8 mouse cellular contexts compared by ENCODE assay signal in genomic region chr1:127868300-127869261, GRCm38 (mm10). TPM values are rescaled to one million over a fixed set of nuclear protein-coding genes. Genes with fewer than 3 reads are reported as not detected.
DNase-seq lines count a peak whose midpoint lies in the region; ATAC-seq and TF ChIP-seq lines count a peak whose summit lies in the region.

Gene Rab3gap1 (plus strand): TSS chr1:127868773.

- H3K4me2 ChIP-seq in heart, embryonic 11.5 days = peak within 1 kb of the TSS; percentile 79
- peak within 1 kb of the TSS; percentile 61 for H3K4me2 ChIP-seq in kidney, embryonic 16.5 days (replicated peaks; ENCODE audit: low read depth, low read length)
- peak within 1 kb of the TSS; percentile 70 for H3K4me2 ChIP-seq in myocyte (ENCODE audit: low read depth)

- H3K9me3 ChIP-seq in heart, embryonic 11.5 days (replicated peaks; ENCODE audit: control insufficient read depth, low read length) = no peaks in the 10 kb centered on the region
- no peaks in the 10 kb centered on the region for H3K9me3 ChIP-seq in kidney, embryonic 16.5 days (ENCODE audit: low read length)

- no peaks in the 10 kb centered on the region for H3K4me1 ChIP-seq in heart, embryonic 11.5 days (ENCODE audit: control insufficient read depth, insufficient read depth, low read length)
- peaks cover 8% of the 10 kb centered on the region; the same call in 1 of the 2 replicates for H3K4me1 ChIP-seq in kidney, embryonic 16.5 days (ENCODE audit: insufficient read depth, low read length)
- no peaks in the 10 kb centered on the region for H3K4me1 ChIP-seq in liver, adult 2 months (ENCODE audit: control insufficient read depth, insufficient read depth, low read length)

- no peak for TF ChIP-seq CTCF in liver, adult 2 months (IDR thresholded peaks at IDR 0.05; ENCODE audit: low read depth, low read length)

- DNase-seq in B cell, adult 2 months = peak; percentile 94
- peak; percentile 95 for DNase-seq in brain, adult 2 months (ENCODE audit: low read depth, low spot score)
- DNase-seq in liver, adult 2 months (ENCODE audit: extremely low read depth, low read depth, low spot score) = peak; percentile 77
- DNase-seq in splenic B cell, adult 2 months (ENCODE audit: low read depth, low spot score) = peak; percentile 89

- H3K27me3 ChIP-seq in heart, embryonic 11.5 days (ENCODE audit: control insufficient read depth, insufficient read depth, low read length) = no peaks in the 10 kb centered on the region
- H3K27me3 ChIP-seq in kidney, embryonic 16.5 days (ENCODE audit: insufficient read depth, low read length) = no peaks in the 10 kb centered on the region
- H3K27me3 ChIP-seq in liver, adult 2 months (ENCODE audit: control insufficient read depth, insufficient read depth, low read length) = no peaks in the 10 kb centered on the region
- no peaks in the 10 kb centered on the region for H3K27me3 ChIP-seq in myocyte (ENCODE audit: control insufficient read depth, insufficient read depth, insufficient read length)
- no peaks in the 10 kb centered on the region for H3K27me3 ChIP-seq in splenic B cell, adult 2 months (ENCODE audit: control insufficient read depth, insufficient read depth, low read length, poor library complexity, severe bottlenecking)

- peak; percentile 78 for TF ChIP-seq POLR2A in liver, adult 2 months (IDR thresholded peaks at IDR 0.05; ENCODE audit: extremely low read depth, insufficient read depth, low read length)
- peak; percentile 99 for TF ChIP-seq POLR2A in myocyte (IDR thresholded peaks at IDR 0.05; ENCODE audit: insufficient read length, low read depth)

- ATAC-seq in erythroblast, adult 5-6 weeks (replicated peaks; ENCODE audit: low FRiP score, poor library complexity, severe bottlenecking) = peak; percentile 100
- peak; percentile 98 for ATAC-seq in heart, embryonic 11.5 days (replicated peaks; ENCODE audit: insufficient number of reproducible peaks, low FRiP score, low TSS enrichment)
- ATAC-seq in kidney, embryonic 16.5 days (ENCODE audit: low FRiP score, low TSS enrichment) = peak; percentile 99

- WGBS in heart, embryonic 11.5 days (ENCODE audit: insufficient replicate concordance) = 10% methylated on average over 47 of the region's 47 CpGs
- 11% methylated on average over 47 of the region's 47 CpGs for WGBS in kidney, embryonic 16.5 days
- WGBS in liver, adult 2 months = 12% methylated on average over 47 of the region's 47 CpGs

- H3K4me3 ChIP-seq in heart, embryonic 11.5 days (ENCODE audit: low read depth, low read length) = peak within 1 kb of the TSS; percentile 86
- H3K4me3 ChIP-seq in kidney, embryonic 16.5 days (ENCODE audit: low read length) = peak within 1 kb of the TSS; percentile 62
- peak within 1 kb of the TSS; percentile 90 for H3K4me3 ChIP-seq in liver, adult 2 months (ENCODE audit: insufficient read depth, low read depth, low read length)
- peak within 1 kb of the TSS; percentile 83 for H3K4me3 ChIP-seq in myocyte

- no peak within 1 kb of the TSS for H3ac ChIP-seq in myocyte (ENCODE audit: control insufficient read depth, insufficient read length)

- H3K79me2 ChIP-seq in liver, adult 2 months (ENCODE audit: control insufficient read depth, insufficient read depth, low read length) = 0 out of 2 replicates have a peak, but pooled peaks cover 3% of the 10 kb centered on the region
- H3K79me2 ChIP-seq in myocyte (ENCODE audit: control insufficient read depth, insufficient read depth) = peaks cover 21% of the 10 kb centered on the region

- no peaks in the 10 kb centered on the region for H3K36me3 ChIP-seq in heart, embryonic 11.5 days (ENCODE audit: control insufficient read depth, insufficient read depth, low read length)
- peaks cover 8% of the 10 kb centered on the region for H3K36me3 ChIP-seq in kidney, embryonic 16.5 days (ENCODE audit: insufficient read depth, low read length)
- H3K36me3 ChIP-seq in liver, adult 2 months (ENCODE audit: control insufficient read depth, insufficient read depth, low read length) = peaks cover 8% of the 10 kb centered on the region
- H3K36me3 ChIP-seq in myocyte (ENCODE audit: control insufficient read depth, insufficient read depth) = no peaks in the 10 kb centered on the region
- H3K36me3 ChIP-seq in splenic B cell, adult 2 months (ENCODE audit: control insufficient read depth, insufficient read depth, low read length, poor library complexity, severe bottlenecking) = 0 out of 2 replicates have a peak, but pooled peaks cover 1% of the 10 kb centered on the region

- H3K9ac ChIP-seq in heart, embryonic 11.5 days (ENCODE audit: low read depth, low read length) = peak within 1 kb of the TSS; percentile 89
- H3K9ac ChIP-seq in kidney, embryonic 16.5 days (replicated peaks; ENCODE audit: low read length) = peak within 1 kb of the TSS; percentile 72
- H3K9ac ChIP-seq in liver, adult 2 months (ENCODE audit: low read depth, low read length) = peak within 1 kb of the TSS; percentile 91

- H3K27ac ChIP-seq in heart, embryonic 11.5 days (ENCODE audit: low read depth, low read length) = peak within 1 kb of the TSS; percentile 64
- peak within 1 kb of the TSS; percentile 63 for H3K27ac ChIP-seq in kidney, embryonic 16.5 days (ENCODE audit: low read length)
- H3K27ac ChIP-seq in liver, adult 2 months (replicated peaks; ENCODE audit: insufficient read depth, low read depth, low read length) = peak within 1 kb of the TSS; percentile 84

TF ChIP-seq in myocyte, 11 proteins besides CTCF, POLR2A, EP300 and RAD21:
- TF ChIP-seq POLR2AphosphoS2 (IDR thresholded peaks at IDR 0.05; ENCODE audit: insufficient read length, low read depth) (peak; percentile 92), MAX (IDR thresholded peaks at IDR 0.05; ENCODE audit: low read depth) (no peak)

RNA-seq across cellular contexts. Expression of gene Rab3gap1, which starts in this region (rescaled TPM):
- total RNA-seq in erythroblast, adult 5-6 weeks (2015; ENCODE audit: low replicate concordance) = 6.9 and 21.9 TPM in 2 replicates
- total RNA-seq in erythroblast, adult 5-6 weeks (2017; ENCODE audit: low replicate concordance) = 14.0 and 26.8 TPM in 2 replicates
- 25.8 and 28.0 TPM in 2 replicates for polyA plus RNA-seq in heart, embryonic 11.5 days (2014; fragmentation: Nextera tagmentation; extraction: Ambion mirVana)
- polyA plus RNA-seq in kidney, embryonic 16.5 days (2015; fragmentation: Nextera tagmentation; extraction: Ambion mirVana) = 25.1 and 25.4 TPM in 2 replicates
- total RNA-seq in liver, adult 2 months (2014; rRNA removed) = 24.0 and 26.0 TPM in 2 replicates
- 8.0 and 11.9 TPM in 2 replicates for polyA plus RNA-seq in liver, adult 2 months (2012; rRNA removed)
- polyA plus RNA-seq in myocyte (2012; fragmentation: generic; extraction: Trizol) = 20.0 TPM

Comparison
In these comparisons a context has a peak if more than half of its experiments do, and no peak if none do; other contexts are left out.
1. Peak in every context shown above with its lines: DNase-seq, ATAC-seq, H3K4me3 ChIP-seq and H3K27ac ChIP-seq.